Mouse (Mus musculus): ENCODE data around the gene 5730522E02Rik. TPM values are rescaled to one million over a fixed set of nuclear protein-coding genes. Genes with fewer than 3 reads are reported as not detected.

Gene 5730522E02Rik
- polyA plus RNA-seq, 1 experiment, result 0.25 TPM

- H3K4me3 ChIP-seq (ENCODE audit: control insufficient read depth, low read depth, low read length), result no peak overlapping the region
- peaks cover 4% of the 10 kb centered on the region; the same call in 1 of the 2 replicates for H3K4me1 ChIP-seq (ENCODE audit: control insufficient read depth, insufficient read depth, low read length)
- no peaks in the 10 kb centered on the region for H3K27me3 ChIP-seq (ENCODE audit: control insufficient read depth, insufficient read depth, low read length)
- H3K36me3 ChIP-seq (ENCODE audit: control insufficient read depth, insufficient read depth, low read length), result no peaks in the 10 kb centered on the region
- no peak overlapping the region for H3K27ac ChIP-seq (ENCODE audit: control insufficient read depth, insufficient read depth, low read depth, low read length)
- no peak for TF ChIP-seq CTCF (IDR thresholded peaks at IDR 0.05; ENCODE audit: control insufficient read depth, insufficient read depth, insufficient replicate concordance, low read depth, low read length)
- no peak for TF ChIP-seq POLR2A (IDR thresholded peaks at IDR 0.05; ENCODE audit: control insufficient read depth, low read depth, low read length)
Observed at GRCm38 (mm10) chr11:25866292-25866691, 344.3 kb downstream of the 5730522E02Rik start.

DNA sequence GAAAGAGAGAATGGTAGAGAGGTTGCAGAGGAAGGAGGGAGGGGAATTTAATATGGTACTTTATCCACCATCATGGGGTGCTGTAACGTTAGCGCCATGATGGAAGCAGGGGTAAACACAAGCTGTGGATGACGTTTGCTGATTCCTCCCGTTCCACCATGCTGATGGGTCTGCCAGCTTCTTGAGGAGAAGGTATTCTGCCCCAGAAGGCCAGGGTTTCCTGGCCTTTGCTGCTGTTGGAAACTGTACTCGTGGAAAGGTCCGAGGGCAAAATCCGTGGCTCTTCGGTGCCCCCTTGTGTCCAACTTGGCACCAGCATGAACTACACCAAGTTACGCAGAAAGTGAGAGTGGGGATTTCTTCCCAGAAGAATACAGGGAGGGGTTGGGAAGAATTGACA is 347.9 kb downstream of the 5730522E02Rik start:
- Histone ChIP-seq H3K36me3 (ENCODE audit: control insufficient read depth, insufficient read depth, low read length) (no peaks in the 10 kb centered on the region), H3K4me1 (ENCODE audit: control insufficient read depth, insufficient read depth, low read length) (peaks cover 4% of the 10 kb centered on the region; the same call in 1 of the 2 replicates), H3K27ac (ENCODE audit: control insufficient read depth, insufficient read depth, low read depth, low read length) (no peak overlapping the region), H3K27me3 (ENCODE audit: control insufficient read depth, insufficient read depth, low read length) (no peaks in the 10 kb centered on the region), H3K4me3 (ENCODE audit: control insufficient read depth, low read depth, low read length) (peak overlapping the region; percentile 54; the same call in 1 of the 2 replicates)
- TF ChIP-seq CTCF (IDR thresholded peaks at IDR 0.05; ENCODE audit: control insufficient read depth, insufficient read depth, insufficient replicate concordance, low read depth, low read length) (peak; percentile 75; the same call in 1 of the 2 replicates), POLR2A (IDR thresholded peaks at IDR 0.05; ENCODE audit: control insufficient read depth, low read depth, low read length) (no peak)

GRCm38 (mm10) chr11:25856629-25857568 is 353.7 kb downstream of the 5730522E02Rik start:
- no peak overlapping the region for H3K27ac ChIP-seq (ENCODE audit: control insufficient read depth, insufficient read depth, low read depth, low read length)
- no peak for TF ChIP-seq CTCF (IDR thresholded peaks at IDR 0.05; ENCODE audit: control insufficient read depth, insufficient read depth, insufficient replicate concordance, low read depth, low read length)
- no peak for TF ChIP-seq POLR2A (IDR thresholded peaks at IDR 0.05; ENCODE audit: control insufficient read depth, low read depth, low read length)
- no peaks in the 10 kb centered on the region for H3K4me1 ChIP-seq (ENCODE audit: control insufficient read depth, insufficient read depth, low read length)
- H3K4me3 ChIP-seq (ENCODE audit: control insufficient read depth, low read depth, low read length), result no peak overlapping the region
- H3K36me3 ChIP-seq (ENCODE audit: control insufficient read depth, insufficient read depth, low read length), result no peaks in the 10 kb centered on the region
- H3K27me3 ChIP-seq (ENCODE audit: control insufficient read depth, insufficient read depth, low read length), result no peaks in the 10 kb centered on the region

DNA sequence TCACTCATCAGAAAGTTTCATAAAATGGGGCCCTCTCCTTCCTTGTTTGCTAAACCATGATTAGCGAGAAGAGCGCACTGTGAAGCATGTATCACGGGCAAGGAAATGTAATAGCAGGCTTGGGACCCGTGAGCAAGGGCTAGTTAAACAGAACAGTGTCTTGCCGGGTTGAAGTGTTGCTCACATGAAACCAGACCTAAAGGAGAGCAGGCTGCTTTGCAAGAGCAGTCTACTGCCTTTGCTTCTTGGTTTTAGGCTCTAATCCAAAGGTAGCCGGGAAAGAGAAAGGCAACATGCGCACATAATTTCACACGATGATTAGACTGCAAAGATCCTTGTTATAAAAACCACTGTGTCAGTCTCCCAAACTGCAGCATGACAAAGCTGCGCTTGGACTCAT is 354.8 kb downstream of the 5730522E02Rik start:
- no peak overlapping the region for H3K27ac ChIP-seq (ENCODE audit: control insufficient read depth, insufficient read depth, low read depth, low read length)
- H3K27me3 ChIP-seq (ENCODE audit: control insufficient read depth, insufficient read depth, low read length), result no peaks in the 10 kb centered on the region
- no peaks in the 10 kb centered on the region for H3K4me1 ChIP-seq (ENCODE audit: control insufficient read depth, insufficient read depth, low read length)
- no peaks in the 10 kb centered on the region for H3K36me3 ChIP-seq (ENCODE audit: control insufficient read depth, insufficient read depth, low read length)
- no peak overlapping the region for H3K4me3 ChIP-seq (ENCODE audit: control insufficient read depth, low read depth, low read length)
- no peak for TF ChIP-seq POLR2A (IDR thresholded peaks at IDR 0.05; ENCODE audit: control insufficient read depth, low read depth, low read length)
- TF ChIP-seq CTCF (IDR thresholded peaks at IDR 0.05; ENCODE audit: control insufficient read depth, insufficient read depth, insufficient replicate concordance, low read depth, low read length), result no peak

DNA sequence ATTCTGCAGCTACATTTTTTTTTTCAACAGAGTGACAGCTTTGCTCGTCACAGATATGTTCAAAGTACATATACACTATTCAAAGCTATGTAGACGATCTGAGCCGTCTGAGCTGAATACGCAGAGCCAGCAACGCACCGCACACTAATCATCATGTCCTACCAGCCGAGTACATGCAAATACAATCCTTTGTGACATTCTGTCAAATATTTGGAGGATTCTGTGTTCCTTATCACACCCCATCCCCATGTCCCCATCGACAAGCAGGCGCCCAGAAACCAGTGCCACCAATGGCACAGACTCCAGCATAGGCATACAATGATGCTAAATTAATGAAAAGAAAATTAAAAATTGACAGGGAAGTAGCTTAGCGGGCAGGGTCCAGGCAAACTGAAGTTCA is 356.3 kb downstream of the 5730522E02Rik start:
- H3K27ac ChIP-seq (ENCODE audit: control insufficient read depth, insufficient read depth, low read depth, low read length), result no peak overlapping the region
- no peaks in the 10 kb centered on the region for H3K36me3 ChIP-seq (ENCODE audit: control insufficient read depth, insufficient read depth, low read length)
- no peak for TF ChIP-seq POLR2A (IDR thresholded peaks at IDR 0.05; ENCODE audit: control insufficient read depth, low read depth, low read length)
- TF ChIP-seq CTCF (IDR thresholded peaks at IDR 0.05; ENCODE audit: control insufficient read depth, insufficient read depth, insufficient replicate concordance, low read depth, low read length), result no peak
- H3K4me1 ChIP-seq (ENCODE audit: control insufficient read depth, insufficient read depth, low read length), result no peaks in the 10 kb centered on the region
- no peaks in the 10 kb centered on the region for H3K27me3 ChIP-seq (ENCODE audit: control insufficient read depth, insufficient read depth, low read length)
- H3K4me3 ChIP-seq (ENCODE audit: control insufficient read depth, low read depth, low read length), result no peak overlapping the region

DNA sequence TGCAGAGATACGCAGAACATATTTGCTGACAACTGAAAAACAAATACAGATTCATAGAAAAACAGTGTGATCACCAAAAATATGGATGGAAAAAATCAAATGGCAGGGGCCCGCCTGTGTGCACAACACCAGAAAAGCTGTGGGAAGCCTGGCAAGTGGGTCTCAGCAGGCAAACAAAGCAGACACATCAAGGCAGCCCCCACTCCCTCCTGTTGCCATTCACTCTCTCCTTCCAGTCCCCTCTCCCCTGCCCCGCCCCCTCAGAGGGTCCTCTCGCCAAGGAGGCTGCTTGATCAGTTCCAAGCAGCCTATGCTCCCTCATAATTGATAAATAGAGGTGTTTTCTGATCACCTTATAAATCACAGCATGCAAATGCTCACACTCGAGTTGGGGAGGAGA is 357.5 kb downstream of the 5730522E02Rik start:
- H3K4me1 ChIP-seq (ENCODE audit: control insufficient read depth, insufficient read depth, low read length), result no peaks in the 10 kb centered on the region
- TF ChIP-seq POLR2A (IDR thresholded peaks at IDR 0.05; ENCODE audit: control insufficient read depth, low read depth, low read length), result no peak
- TF ChIP-seq CTCF (IDR thresholded peaks at IDR 0.05; ENCODE audit: control insufficient read depth, insufficient read depth, insufficient replicate concordance, low read depth, low read length), result no peak
- H3K4me3 ChIP-seq (ENCODE audit: control insufficient read depth, low read depth, low read length), result no peak overlapping the region
- no peak overlapping the region for H3K27ac ChIP-seq (ENCODE audit: control insufficient read depth, insufficient read depth, low read depth, low read length)
- H3K36me3 ChIP-seq (ENCODE audit: control insufficient read depth, insufficient read depth, low read length), result no peaks in the 10 kb centered on the region
- H3K27me3 ChIP-seq (ENCODE audit: control insufficient read depth, insufficient read depth, low read length), result no peaks in the 10 kb centered on the region

DNA sequence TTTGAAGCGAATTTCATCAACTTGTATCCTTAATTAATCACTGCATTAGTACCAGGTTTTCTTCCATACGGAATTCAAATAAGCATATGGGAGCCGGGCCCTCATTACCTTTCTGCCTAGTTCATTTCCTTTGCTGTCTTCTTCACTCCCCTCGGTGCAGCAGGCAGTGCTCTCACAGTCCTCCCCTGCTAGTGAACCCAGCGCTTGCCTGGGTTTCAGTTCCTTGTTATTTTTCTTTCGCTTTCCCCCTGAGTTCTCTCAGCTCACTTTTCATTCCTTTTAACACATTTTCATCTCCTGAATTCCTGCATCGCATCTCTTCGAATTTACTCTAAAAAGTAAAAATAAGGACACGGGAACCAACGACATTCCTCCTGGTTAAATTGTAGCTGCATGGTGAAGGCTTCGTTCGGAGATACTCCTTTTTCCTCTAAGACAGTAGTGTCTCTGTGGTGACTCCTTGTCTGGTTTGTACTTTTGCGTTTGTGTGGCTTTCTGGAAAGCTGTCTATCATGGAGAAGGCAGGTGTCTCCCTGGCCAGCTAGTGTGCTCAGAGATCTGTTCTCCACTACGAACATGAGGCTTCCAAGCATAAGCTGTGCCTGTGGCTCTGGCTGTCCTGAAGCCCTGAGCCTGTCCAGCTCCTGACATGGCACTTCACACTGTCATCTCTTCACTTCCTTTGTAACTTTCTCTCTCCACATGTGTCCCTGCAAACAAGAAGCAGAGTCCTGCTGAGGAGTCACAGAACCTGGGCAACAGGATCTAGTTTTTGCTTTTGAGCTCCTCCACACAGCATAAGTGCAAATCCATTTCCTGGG is 361.5 kb downstream of the 5730522E02Rik start:
- no peaks in the 10 kb centered on the region for H3K36me3 ChIP-seq (ENCODE audit: control insufficient read depth, insufficient read depth, low read length)
- H3K4me1 ChIP-seq (ENCODE audit: control insufficient read depth, insufficient read depth, low read length), result no peaks in the 10 kb centered on the region
- no peaks in the 10 kb centered on the region for H3K27me3 ChIP-seq (ENCODE audit: control insufficient read depth, insufficient read depth, low read length)
- no peak for TF ChIP-seq CTCF (IDR thresholded peaks at IDR 0.05; ENCODE audit: control insufficient read depth, insufficient read depth, insufficient replicate concordance, low read depth, low read length)
- TF ChIP-seq POLR2A (IDR thresholded peaks at IDR 0.05; ENCODE audit: control insufficient read depth, low read depth, low read length), result no peak
- no peak overlapping the region for H3K27ac ChIP-seq (ENCODE audit: control insufficient read depth, insufficient read depth, low read depth, low read length)
- no peak overlapping the region for H3K4me3 ChIP-seq (ENCODE audit: control insufficient read depth, low read depth, low read length)
